Mouse (Mus musculus) thymus, adult 2 months (tissue): ENCODE measurements at regions not wholly inside any gene's neighbourhood (a gene's known extent, or its start where the extent isn't known, plus 50 kb on each side); places are given as distances from the start of the nearest gene placed in this dataset.

Source experiments
- DNase-seq: peaks from one replicate; pipeline ENCODE4 v3.0.0; 2021
- H3K27ac ChIP-seq: fragments of 200-500 bp; 2 replicates; pipeline ENCODE4 v1.5.1; 2012; ENCODE audit warnings: low read length, control low read depth; ENCODE audit not compliant: control insufficient read depth, insufficient read depth
- H3K27me3 ChIP-seq: fragments of 200-500 bp; 2 replicates; pipeline ENCODE4 v1.6.1; 2012; ENCODE audit warnings: mild to moderate bottlenecking, low read length, moderate library complexity, mixed read lengths; ENCODE audit not compliant: control insufficient read depth, insufficient read depth
- H3K36me3 ChIP-seq: fragments of 200-500 bp; 2 replicates; pipeline ENCODE4 v1.6.1; 2012; ENCODE audit warnings: mild to moderate bottlenecking, low read length, moderate library complexity; ENCODE audit not compliant: control insufficient read depth, insufficient read depth
- H3K4me1 ChIP-seq: fragments of 200-500 bp; replicated peaks from 2 replicates; pipeline ENCODE4 v1.6.1; 2012; ENCODE audit warnings: low read length; ENCODE audit not compliant: control insufficient read depth, insufficient read depth
- H3K4me3 ChIP-seq: fragments of 200-500 bp; 2 replicates; pipeline ENCODE4 v1.5.1; 2012; ENCODE audit warnings: mild to moderate bottlenecking, low read length, control low read depth, moderate library complexity; ENCODE audit not compliant: control insufficient read depth, insufficient read depth
- CTCF ChIP-seq: fragments of 200-500 bp; IDR thresholded peaks from 2 replicates; pipeline ENCODE4 v1.5.1; 2012; ENCODE audit warnings: mild to moderate bottlenecking, control low read depth, low read length, moderate library complexity, borderline replicate concordance; ENCODE audit not compliant: control insufficient read depth, poor library complexity, insufficient read depth; ENCODE audit errors: extremely low read depth
- POLR2A ChIP-seq: fragments of 200-500 bp; IDR thresholded peaks from 2 replicates; pipeline ENCODE4 v1.6.1; 2012; ENCODE audit warnings: mild to moderate bottlenecking, low read length, control low read depth, moderate library complexity; ENCODE audit not compliant: control insufficient read depth, poor library complexity, insufficient read depth; ENCODE audit errors: extremely low read depth
- WGBS: fragments of 180-500 bp; shearing (Covaris S2); methylation state at CpG from one replicate; pipeline ENCODE4 v1.1.7; 2018; 5-methylcytosine and 5-hydroxymethylcytosine counted together

DNA sequence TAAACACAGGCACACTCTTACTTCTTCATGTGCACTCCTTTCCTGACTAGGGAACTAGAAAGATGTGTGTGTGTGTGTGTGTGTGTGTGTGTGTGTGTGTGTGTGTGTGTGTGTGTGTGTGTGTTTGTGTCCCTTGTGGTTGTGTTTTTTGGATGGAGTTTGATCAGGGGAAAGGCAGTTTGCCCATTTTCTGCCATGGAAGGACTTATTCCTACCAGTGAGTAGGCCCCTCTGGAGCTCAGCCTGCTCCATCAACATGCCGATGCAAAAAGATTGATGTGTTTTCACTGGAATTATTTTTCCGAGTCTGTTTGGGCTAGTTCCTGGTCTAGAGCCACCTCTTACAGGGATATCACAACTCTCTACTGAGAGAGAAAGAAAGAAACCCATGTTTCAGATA lies 120.6 kb downstream of the Qpct start:
- DNase-seq: no peak
- H3K36me3 ChIP-seq: no peaks in the 10 kb centered on the region
- no peaks in the 10 kb centered on the region for H3K27me3 ChIP-seq
- no peaks in the 10 kb centered on the region for H3K4me1 ChIP-seq
- H3K4me3 ChIP-seq: no peak overlapping the region
- no peak for TF ChIP-seq CTCF
- TF ChIP-seq POLR2A: no peak
- 97% methylated on average over 2 of the region's 2 CpGs for WGBS
- no peak overlapping the region for H3K27ac ChIP-seq

DNA sequence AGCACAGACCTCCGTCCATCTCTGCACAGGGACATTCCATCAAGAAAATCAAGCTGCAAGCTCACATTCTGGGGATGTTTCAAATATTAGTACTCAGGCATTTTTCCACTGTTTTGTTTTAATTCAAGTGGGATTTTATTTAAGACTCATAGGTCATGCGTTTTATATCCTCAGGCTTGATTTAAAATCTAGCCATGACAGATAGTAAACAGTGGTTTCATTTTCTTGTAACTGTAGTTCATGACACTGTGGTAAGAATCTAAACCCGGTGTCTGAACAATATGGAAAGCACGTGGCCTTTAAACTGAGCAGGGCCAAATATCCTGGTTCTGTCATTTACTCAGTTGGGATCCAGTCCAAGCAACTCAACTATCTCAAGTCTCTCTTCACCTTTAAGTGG lies 119.0 kb downstream of the Qpct start:
- no peak for DNase-seq
- Histone ChIP-seq H3K4me1 (no peaks in the 10 kb centered on the region), H3K36me3 (no peaks in the 10 kb centered on the region), H3K27me3 (no peaks in the 10 kb centered on the region), H3K27ac (no peak overlapping the region), H3K4me3 (no peak overlapping the region)
- no peak for TF ChIP-seq POLR2A
- TF ChIP-seq CTCF: no peak
- 88% methylated on average over 4 of the region's 4 CpGs for WGBS

DNA sequence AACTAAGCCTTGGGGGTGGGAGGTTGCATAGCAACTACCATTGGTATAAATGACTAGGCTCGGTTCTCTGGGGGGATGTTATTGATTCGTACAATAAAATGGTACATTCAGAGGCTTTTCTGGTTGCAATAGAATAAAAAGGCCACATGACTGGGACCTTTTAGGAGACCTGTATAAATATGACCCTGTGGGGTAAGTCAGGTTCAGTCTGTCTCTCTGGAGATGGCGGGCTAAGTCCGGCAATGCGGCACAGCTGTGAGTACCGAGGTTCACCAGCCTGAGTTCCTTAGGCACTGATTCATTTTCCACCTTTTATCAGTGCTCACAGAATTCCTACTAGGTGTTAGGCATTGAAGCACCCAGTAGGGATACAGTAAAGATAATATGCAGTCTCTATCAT lies 115.5 kb downstream of the Qpct start:
- Histone ChIP-seq H3K4me1 (no peaks in the 10 kb centered on the region), H3K27ac (no peak overlapping the region), H3K27me3 (no peaks in the 10 kb centered on the region), H3K36me3 (no peaks in the 10 kb centered on the region), H3K4me3 (no peak overlapping the region)
- TF ChIP-seq CTCF: no peak
- no peak for TF ChIP-seq POLR2A
- 93% methylated on average over 6 of the region's 6 CpGs for WGBS
- no peak for DNase-seq

DNA sequence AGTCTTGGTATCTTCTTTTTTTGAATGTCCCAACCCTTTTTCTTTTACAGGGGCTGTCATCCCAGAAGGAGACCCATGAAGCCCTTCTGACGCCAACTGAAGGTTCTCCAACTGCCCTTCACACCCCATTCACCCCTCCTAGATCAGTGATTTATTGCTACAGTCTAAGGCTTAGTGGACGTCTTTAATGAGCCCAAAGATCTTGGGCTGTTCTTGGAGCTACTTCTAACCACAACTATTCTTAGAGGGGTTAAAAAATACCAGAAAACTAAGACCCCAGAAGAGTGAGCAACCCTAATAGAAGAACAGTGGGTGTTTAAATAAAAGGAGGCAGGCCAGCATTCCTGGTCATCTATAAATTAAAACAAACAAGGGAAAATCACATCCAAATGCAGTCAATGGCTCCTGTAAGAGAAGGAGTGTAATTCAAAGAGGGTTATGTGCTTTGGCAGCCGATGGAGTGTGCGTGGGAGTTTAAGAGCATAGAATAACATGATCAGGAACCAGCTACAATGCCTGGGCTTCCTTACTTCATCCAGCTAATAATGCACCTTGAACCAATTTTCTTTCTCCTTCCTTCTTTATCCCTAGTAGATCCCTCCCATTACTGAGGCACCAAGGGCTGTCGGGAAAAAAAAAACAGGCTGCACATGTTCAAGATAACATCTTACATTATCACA lies 113.3 kb downstream of the Qpct start:
- Histone ChIP-seq H3K36me3 (no peaks in the 10 kb centered on the region), H3K4me1 (no peaks in the 10 kb centered on the region), H3K27me3 (no peaks in the 10 kb centered on the region), H3K27ac (no peak overlapping the region), H3K4me3 (no peak overlapping the region)
- no peak for DNase-seq
- no peak for TF ChIP-seq CTCF
- no peak for TF ChIP-seq POLR2A
- WGBS: 88% methylated on average over 5 of the region's 5 CpGs

DNA sequence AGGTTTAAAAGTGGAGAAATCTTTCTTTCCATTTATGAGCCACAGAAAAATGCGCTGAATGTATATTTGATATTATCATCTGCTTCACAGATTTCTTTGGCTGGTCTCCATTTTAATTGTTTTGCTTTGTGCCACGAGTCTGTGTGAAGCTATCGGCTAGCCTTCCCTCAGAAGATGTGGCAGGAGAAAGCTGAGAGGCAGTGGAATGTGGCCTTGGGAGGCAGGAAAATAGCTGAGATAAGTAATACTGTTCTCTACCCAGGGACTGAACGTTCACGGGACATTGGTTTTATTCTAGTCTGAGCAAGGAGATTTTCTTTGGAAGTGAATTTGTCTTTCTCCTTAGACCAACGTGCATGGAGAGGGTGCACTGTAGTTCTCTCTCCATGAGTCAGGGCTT lies 112.3 kb downstream of the Qpct start:
- no peak overlapping the region for H3K27ac ChIP-seq
- H3K4me3 ChIP-seq: no peak overlapping the region
- WGBS: 89% methylated on average over 6 of the region's 6 CpGs
- no peaks in the 10 kb centered on the region for H3K4me1 ChIP-seq
- no peak for DNase-seq
- TF ChIP-seq CTCF (no peak), POLR2A (no peak)
- H3K36me3 ChIP-seq: no peaks in the 10 kb centered on the region
- H3K27me3 ChIP-seq: no peaks in the 10 kb centered on the region

DNA sequence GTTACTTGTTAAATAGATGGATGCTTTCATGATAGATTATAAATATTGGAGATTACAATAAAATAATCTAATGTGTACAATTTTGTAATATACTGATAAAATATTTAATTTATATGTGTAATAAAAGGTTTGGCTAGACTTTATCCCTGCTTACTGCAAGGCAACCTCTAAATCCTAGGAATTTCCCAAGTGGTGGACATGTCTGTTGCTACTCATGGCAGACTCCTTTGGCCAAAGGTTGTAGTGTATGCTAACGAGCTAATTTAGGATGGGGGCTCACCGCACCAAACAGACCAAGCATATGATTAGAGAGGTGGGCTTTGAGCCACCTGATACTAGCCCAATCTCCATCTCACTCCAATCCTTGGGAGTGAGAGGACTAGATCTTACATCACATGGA lies 102.4 kb downstream of the Qpct start:
- H3K4me3 ChIP-seq: no peak overlapping the region
- TF ChIP-seq POLR2A: no peak
- no peaks in the 10 kb centered on the region for H3K27me3 ChIP-seq
- no peak for DNase-seq
- no peak overlapping the region for H3K27ac ChIP-seq
- no peaks in the 10 kb centered on the region for H3K4me1 ChIP-seq
- H3K36me3 ChIP-seq: no peaks in the 10 kb centered on the region
- 96% methylated on average over 2 of the region's 2 CpGs for WGBS

DNA sequence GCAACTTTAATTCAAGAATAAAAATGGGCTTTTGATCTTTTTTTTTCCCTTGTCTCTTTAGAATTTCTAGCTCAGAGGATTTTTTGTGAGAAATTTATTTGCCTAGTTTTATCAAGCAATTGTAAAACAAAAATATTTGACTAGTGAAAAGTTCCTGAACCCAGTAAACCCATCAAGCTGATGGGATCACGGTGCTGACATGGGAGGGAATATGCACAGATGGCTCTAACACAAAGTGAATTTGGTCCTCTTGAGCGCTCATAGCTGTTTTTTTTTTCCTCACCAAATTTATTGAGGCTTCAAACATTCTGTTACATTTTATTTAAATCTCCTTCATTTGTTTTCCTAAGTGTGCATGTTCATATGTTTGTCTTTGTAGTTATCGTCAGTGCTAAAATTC lies 101.1 kb downstream of the Qpct start:
- TF ChIP-seq POLR2A: no peak
- TF ChIP-seq CTCF: no peak
- H3K4me3 ChIP-seq: no peak overlapping the region
- H3K27me3 ChIP-seq: no peaks in the 10 kb centered on the region
- no peak for DNase-seq
- no peaks in the 10 kb centered on the region for H3K4me1 ChIP-seq
- no peak overlapping the region for H3K27ac ChIP-seq
- H3K36me3 ChIP-seq: no peaks in the 10 kb centered on the region
- WGBS: 97% methylated on average over 3 of the region's 3 CpGs
